Mouse (Mus musculus): ENCODE data around the gene Fgf3. TPM values are rescaled to one million over a fixed set of nuclear protein-coding genes. Genes with fewer than 3 reads are reported as not detected.
A peak's percentile ranks its signal among the peaks of the same experiment; 100 is the strongest.
"Not testable (repeated sequence)": the region's sequence is repeated elsewhere in the genome, so short reads cannot be mapped to it uniquely, and the experiment has no call there.

The Fgf3 gene
- total and polyA plus RNA-seq, 2 experiments from 2014 or later, result 1.9 to 6.1 TPM

DNA sequence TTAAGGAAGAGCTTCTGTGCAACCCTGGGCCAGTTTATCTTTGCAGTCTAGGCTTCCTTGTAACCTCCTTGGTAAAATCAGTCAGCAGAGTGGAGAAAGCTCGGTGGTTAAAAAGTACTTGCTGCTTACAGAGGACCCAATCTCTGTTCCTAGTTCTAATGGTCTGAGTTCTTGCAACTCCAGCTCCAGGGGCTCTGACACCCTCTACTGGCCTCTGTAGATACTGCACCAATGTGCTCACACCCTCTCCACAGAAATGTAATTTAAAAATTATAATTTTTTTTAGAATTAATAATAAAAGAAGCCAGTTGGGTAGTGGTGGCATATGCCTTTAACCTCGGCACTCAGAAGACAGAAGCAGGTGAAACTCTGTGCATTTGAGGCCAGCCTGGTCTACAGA, 49.8 kb downstream of the Fgf3 start:
- H3K4me3 ChIP-seq (ENCODE audit: low read depth, low read length), result no peak overlapping the region
- H3K36me3 ChIP-seq (ENCODE audit: insufficient read depth), result no peaks in the 10 kb centered on the region
- H3K4me2 ChIP-seq (ENCODE audit: low read depth), result no peak overlapping the region
- 89% methylated on average over 2 of the region's 2 CpGs for WGBS
- no peaks in the 10 kb centered on the region for H3K4me1 ChIP-seq (ENCODE audit: insufficient read depth)
- DNase-seq (no peak), ATAC-seq (no peak)
- H3K9me3 ChIP-seq (ENCODE audit: low read length), result no peaks in the 10 kb centered on the region
- no peaks in the 10 kb centered on the region for H3K27me3 ChIP-seq (ENCODE audit: insufficient read depth, low read length)
- no peak overlapping the region for H3K27ac ChIP-seq (ENCODE audit: low read depth, low read length)
- H3K9ac ChIP-seq, result no peak overlapping the region
- TF ChIP-seq CTCF (IDR thresholded peaks at IDR 0.05; ENCODE audit: low read depth), result peak; percentile 4; the same call in 1 of the 2 replicates

DNA sequence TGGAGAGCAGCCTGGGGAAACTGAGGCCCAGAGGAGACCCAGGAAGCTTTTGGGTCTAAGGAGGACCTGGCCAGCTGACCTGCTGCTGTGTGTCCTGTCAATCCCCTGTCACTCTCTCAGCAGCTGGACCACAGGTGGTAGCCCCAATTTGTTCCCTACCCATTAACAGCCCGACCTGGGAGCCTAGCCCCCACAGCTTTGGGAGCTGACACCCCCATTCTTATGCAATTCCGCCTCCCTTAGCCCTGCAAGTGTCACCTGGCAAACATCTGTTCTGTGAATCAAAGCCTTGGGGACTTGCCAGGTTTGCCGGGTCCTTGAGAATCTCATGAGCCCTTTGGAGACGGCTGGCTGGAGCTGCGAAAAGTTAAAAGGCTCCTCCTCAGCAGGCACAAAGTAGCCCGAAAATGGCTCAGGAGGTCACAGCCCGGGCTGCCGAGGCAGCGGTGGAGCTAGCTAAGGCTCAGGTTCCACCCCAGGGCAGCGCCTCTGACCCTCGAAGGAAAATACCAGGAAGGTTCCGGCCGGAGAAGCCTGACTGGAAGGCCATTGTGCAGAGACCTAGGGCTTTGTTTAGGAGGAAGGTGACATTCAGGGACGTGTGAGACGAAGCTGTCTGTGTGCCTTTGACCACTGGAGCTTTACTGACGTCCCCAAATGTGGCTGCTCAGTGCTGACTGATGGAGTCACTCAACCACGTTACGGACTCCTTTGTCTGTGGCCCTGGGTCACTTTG, 50.8 kb downstream of the Fgf3 start:
- Histone ChIP-seq H3K9me3 (ENCODE audit: low read length) (no peaks in the 10 kb centered on the region), H3K36me3 (ENCODE audit: insufficient read depth) (no peaks in the 10 kb centered on the region), H3K27me3 (ENCODE audit: insufficient read depth, low read length) (no peaks in the 10 kb centered on the region), H3K27ac (ENCODE audit: low read depth, low read length) (no peak overlapping the region), H3K4me2 (ENCODE audit: low read depth) (no peak overlapping the region), H3K4me1 (ENCODE audit: insufficient read depth) (no peaks in the 10 kb centered on the region), H3K4me3 (ENCODE audit: low read depth, low read length) (no peak overlapping the region), H3K9ac (no peak overlapping the region)
- 9% methylated on average over 18 of the region's 18 CpGs for WGBS
- no peak for TF ChIP-seq CTCF (IDR thresholded peaks at IDR 0.05; ENCODE audit: low read depth)
- no peak for DNase-seq
- no peak for ATAC-seq

- not testable (repeated sequence) for H3K9me3 ChIP-seq (ENCODE audit: low read length); ATAC-seq; H3K4me3 ChIP-seq (ENCODE audit: low read depth, low read length); H3K27me3 ChIP-seq (ENCODE audit: insufficient read depth, low read length); H3K9ac ChIP-seq; H3K36me3 ChIP-seq (ENCODE audit: insufficient read depth); H3K4me2 ChIP-seq (ENCODE audit: low read depth); H3K4me1 ChIP-seq (ENCODE audit: insufficient read depth); H3K27ac ChIP-seq (ENCODE audit: low read depth, low read length); DNase-seq
- 100% methylated on average over 1 of the region's 1 CpGs for WGBS
Measured at GRCm38 (mm10) chr7:144890661-144891060, 52.8 kb downstream of the Fgf3 start.

GRCm38 (mm10) chr7:144891863-144892262, 54.0 kb downstream of the Fgf3 start:
- Histone ChIP-seq H3K36me3 (ENCODE audit: insufficient read depth) (no peaks in the 10 kb centered on the region), H3K27me3 (ENCODE audit: insufficient read depth, low read length) (peaks cover 17% of the 10 kb centered on the region), H3K4me1 (ENCODE audit: insufficient read depth) (peaks cover 10% of the 10 kb centered on the region; the same call in 1 of the 2 replicates), H3K4me2 (ENCODE audit: low read depth) (no peak overlapping the region), H3K4me3 (ENCODE audit: low read depth, low read length) (no peak overlapping the region), H3K9ac (no peak overlapping the region), H3K27ac (ENCODE audit: low read depth, low read length) (no peak overlapping the region), H3K9me3 (ENCODE audit: low read length) (no peaks in the 10 kb centered on the region)
- TF ChIP-seq CTCF (IDR thresholded peaks at IDR 0.05; ENCODE audit: low read depth), result no peak
- DNase-seq, result no peak
- 78% methylated on average over 2 of the region's 2 CpGs for WGBS
- ATAC-seq, result no peak

DNA sequence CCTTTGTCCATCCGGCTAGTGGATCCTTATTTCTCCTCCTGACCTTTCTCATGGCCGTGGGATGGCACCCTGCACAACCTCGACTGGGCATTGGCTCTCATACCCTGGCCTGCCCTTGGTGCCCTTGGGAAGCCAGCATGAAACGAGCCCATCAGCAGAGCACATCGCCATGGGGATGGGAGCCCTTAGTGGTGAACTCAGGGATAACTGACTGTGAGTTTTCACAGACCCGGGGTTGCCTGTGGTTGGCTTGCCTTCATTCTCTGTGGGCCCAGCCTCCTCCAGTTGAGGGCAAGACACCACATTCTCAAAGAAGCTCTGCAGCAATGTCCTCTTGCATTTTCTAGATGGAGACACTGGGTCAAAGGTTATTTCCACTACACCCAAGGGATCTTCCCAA, 54.4 kb downstream of the Fgf3 start:
- ATAC-seq, result no peak

More for the DNA sequence above, 54.4 kb downstream of the Fgf3 start:
- Histone ChIP-seq H3K4me3 (ENCODE audit: low read depth, low read length) (no peak overlapping the region), H3K4me2 (ENCODE audit: low read depth) (no peak overlapping the region), H3K9me3 (ENCODE audit: low read length) (no peaks in the 10 kb centered on the region), H3K9ac (no peak overlapping the region), H3K36me3 (ENCODE audit: insufficient read depth) (no peaks in the 10 kb centered on the region), H3K27ac (ENCODE audit: low read depth, low read length) (no peak overlapping the region), H3K4me1 (ENCODE audit: insufficient read depth) (peaks cover 10% of the 10 kb centered on the region; the same call in 1 of the 2 replicates), H3K27me3 (ENCODE audit: insufficient read depth, low read length) (peaks cover 22% of the 10 kb centered on the region)
- WGBS, result 52% methylated on average over 6 of the region's 6 CpGs
- peak; percentile 26; the same call in 1 of the 2 replicates for TF ChIP-seq CTCF (IDR thresholded peaks at IDR 0.05; ENCODE audit: low read depth)
- DNase-seq, result no peak

Other genes with a start within 250 kb of the Fgf3 start
- 6.6 and 8.2 TPM in 2 replicates for gene Ano1, start 86.1 kb upstream of the Fgf3 start, total RNA-seq (2014; rRNA removed)
- gene Ano1, start 86.1 kb upstream of the Fgf3 start, polyA plus RNA-seq (2015; fragmentation: Nextera tagmentation; extraction: Ambion mirVana), result 3.1 and 4.6 TPM in 2 replicates
- gene Fgf4, start 9.3 kb downstream of the Fgf3 start, total RNA-seq (2014; rRNA removed), result not detected in 2 replicates
- not detected in 2 replicates for gene Fgf4, start 9.3 kb downstream of the Fgf3 start, polyA plus RNA-seq (2015; fragmentation: Nextera tagmentation; extraction: Ambion mirVana)
- 2.5 and 4.0 TPM in 2 replicates for gene Fgf15, start 58.4 kb downstream of the Fgf3 start, total RNA-seq (2014; rRNA removed)
- 5.0 and 6.1 TPM in 2 replicates for gene Fgf15, start 58.4 kb downstream of the Fgf3 start, polyA plus RNA-seq (2015; fragmentation: Nextera tagmentation; extraction: Ambion mirVana)
- 21.7 and 22.4 TPM in 2 replicates for gene LTO1, start 77.0 kb downstream of the Fgf3 start, total RNA-seq (2014; rRNA removed)
- 16.4 and 17.6 TPM in 2 replicates for gene LTO1, start 77.0 kb downstream of the Fgf3 start, polyA plus RNA-seq (2015; fragmentation: Nextera tagmentation; extraction: Ambion mirVana)
- 21.6 and 33.5 TPM in 2 replicates for gene Ccnd1, start 101.8 kb downstream of the Fgf3 start, total RNA-seq (2014; rRNA removed)
- gene Ccnd1, start 101.8 kb downstream of the Fgf3 start, polyA plus RNA-seq (2015; fragmentation: Nextera tagmentation; extraction: Ambion mirVana), result 23.9 and 29.0 TPM in 2 replicates

Data from forebrain, postnatal 0 days (tissue).